Mouse (Mus musculus) heart, adult 8-10 months (tissue): ENCODE results near the gene Slc2a5. TPM values are rescaled to one million over a fixed set of nuclear protein-coding genes. Genes with fewer than 3 reads are reported as not detected.

Source experiments
- total RNA-seq, 4 experiments: library from RNA; stranded (reverse); gene quantifications; 2 replicates each; pipeline ENCODE4 v1.2.4; 2022

The Slc2a5 gene
- total RNA-seq, 4 experiments from 2014 or later, result 0.55 TPM; not detected in 3

Other genes starting within 250 kb of the Slc2a5 start
- 10 to 100 TPM; 24.7 to 43.0 (median 31.0) TPM for gene Spsb1, start 164.2 kb upstream of the Slc2a5 start, total RNA-seq
- gene H6pd, start 110.3 kb upstream of the Slc2a5 start, total RNA-seq, result 10 to 100 TPM; 37.5 to 44.8 (median 41.2) TPM
- gene Gpr157, start 31.9 kb upstream of the Slc2a5 start, total RNA-seq, result 10 to 100 TPM; 28.8 to 42.7 (median 39.0) TPM
- gene Slc2a7, start 29.7 kb downstream of the Slc2a5 start, total RNA-seq, result not detected
- gene Car6, start 82.0 kb downstream of the Slc2a5 start, total RNA-seq, result under 1 TPM in 1 of 4 experiments, not detected in 3; 0.29 TPM
- 100 to 1,000 TPM; 110 to 133 (median 121) TPM for gene Eno1, start 117.4 kb downstream of the Slc2a5 start, total RNA-seq
- gene Rere, start 162.4 kb downstream of the Slc2a5 start, total RNA-seq, result 10 to 100 TPM; 34.8 to 57.6 (median 51.3) TPM